Mouse (Mus musculus) urinary bladder, postnatal 0 days (tissue): ENCODE measurements around the gene Gps1. TPM values are rescaled to one million over a fixed set of nuclear protein-coding genes. Genes with fewer than 3 reads are reported as not detected.

Experiments used
- polyA plus RNA-seq: library from polyadenylated mRNA; unstranded; fragments of >200 nt; fragmentation: Nextera tagmentation; extraction: Ambion mirVana; gene quantifications from 2 replicates; pipeline ENCODE4 v1.2.1, GENCODE M21; 2015

Gps1 gene
- 118 and 123 TPM in 2 replicates for polyA plus RNA-seq

DNA sequence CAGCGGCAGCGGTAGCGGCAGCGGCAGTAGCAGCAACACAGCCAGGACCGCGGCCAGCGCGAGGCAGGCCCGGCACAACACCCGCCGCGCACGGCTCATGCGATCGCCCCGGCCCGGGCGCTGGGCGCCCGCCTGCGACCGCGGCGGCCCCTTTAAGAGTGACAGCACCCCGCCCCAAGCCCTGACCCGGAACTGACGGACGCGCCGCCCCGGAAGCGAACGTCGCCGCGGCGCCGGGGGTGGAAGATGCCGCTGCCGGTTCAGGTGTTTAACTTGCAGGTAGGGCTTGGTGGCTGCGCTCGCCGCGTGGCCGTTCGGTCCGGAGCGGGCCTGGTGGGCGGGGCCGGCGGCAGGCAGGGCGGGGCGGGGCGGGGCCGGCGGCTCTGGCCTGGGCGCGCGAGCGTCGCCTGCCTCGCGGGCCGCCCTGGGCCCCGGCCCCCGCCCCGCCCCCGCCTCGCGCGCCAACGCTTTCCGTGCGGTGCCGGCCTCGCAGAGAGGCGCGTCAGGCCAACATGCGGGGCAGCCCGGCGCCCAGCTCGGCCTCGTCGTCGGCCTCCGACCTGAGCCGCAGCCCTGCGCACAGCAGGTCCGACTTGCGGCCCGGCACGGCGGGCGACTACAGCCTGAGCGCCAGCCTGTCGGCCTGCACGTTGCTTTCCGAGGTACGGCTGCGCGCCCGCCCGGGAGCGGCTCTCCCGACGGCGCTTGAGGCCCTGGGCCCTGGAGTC, at the start of gene Gps1, which contains the start of gene Rfng:
TSS of gene Gps1 (plus strand) at position 209 of the 728 bp plus-strand sequence.
TSS of gene Rfng (minus strand) at position 144 of the 728 bp plus-strand sequence.

DNA sequence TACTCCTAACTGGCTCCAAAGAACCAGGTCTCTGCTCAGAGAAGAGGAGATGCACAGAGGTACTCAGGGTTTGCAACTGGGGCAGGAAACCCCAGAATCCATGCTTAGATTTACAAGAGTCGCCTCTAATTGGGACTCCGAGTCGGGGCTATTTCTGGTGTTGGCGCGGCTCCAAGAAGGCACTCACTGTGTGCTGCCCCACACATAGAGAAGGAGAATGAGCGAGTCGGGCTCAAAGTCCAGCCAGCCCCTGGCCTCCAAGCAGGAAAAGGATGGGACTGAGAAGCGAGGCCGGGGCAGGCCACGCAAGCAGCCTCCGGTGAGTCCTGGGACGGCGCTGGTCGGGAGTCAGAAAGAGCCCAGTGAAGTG, 21.4 kb upstream of the Gps1 start, which contains the start of gene Hmga1b:
TSS of gene Hmga1b (plus strand) at position 123 of the 370 bp plus-strand sequence.

DNA sequence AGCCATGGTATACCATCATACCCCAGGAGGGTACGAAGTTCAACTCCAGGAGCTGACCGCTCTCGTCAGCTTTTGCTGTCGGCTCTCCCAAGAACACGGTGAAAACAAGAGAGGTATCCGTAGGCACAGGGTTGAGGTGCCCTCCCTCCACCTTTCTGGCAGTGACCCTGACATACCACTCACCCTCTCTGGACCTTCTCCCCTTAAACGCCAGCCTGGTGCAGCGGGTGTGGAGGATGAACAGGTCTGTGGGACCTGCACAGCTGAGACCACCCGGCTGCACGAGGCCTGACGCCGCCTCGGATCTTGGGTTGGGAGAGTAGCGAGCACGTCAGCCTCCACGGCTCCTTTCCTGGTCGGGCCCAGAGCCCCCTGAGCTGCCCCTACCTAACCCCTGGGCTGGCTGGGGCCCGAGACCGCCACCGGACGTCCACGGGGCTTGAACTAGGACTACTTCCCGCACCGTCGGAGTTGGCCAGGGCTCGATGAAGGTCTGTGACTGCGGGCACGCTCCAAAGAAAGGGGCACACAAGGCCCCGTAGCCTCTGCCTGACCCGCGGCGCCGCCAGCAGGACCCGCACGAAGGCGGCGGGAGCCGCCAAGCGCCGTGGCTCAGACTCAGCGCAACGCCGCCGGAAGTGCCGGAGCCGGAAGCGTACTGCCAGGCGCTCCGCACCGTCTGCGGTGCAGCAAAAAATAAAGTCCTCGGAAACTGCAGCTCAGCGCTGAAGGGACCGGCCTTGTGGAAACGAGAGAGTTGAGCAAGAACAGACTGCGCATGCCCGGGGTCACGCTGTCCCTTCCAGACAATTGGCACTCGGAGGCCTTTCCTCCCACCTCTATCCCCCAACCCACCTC, 11.9 kb downstream of the Gps1 start, which contains the start of gene Dus1l:
TSS of gene Dus1l (minus strand) at position 648 of the 858 bp plus-strand sequence.

DNA sequence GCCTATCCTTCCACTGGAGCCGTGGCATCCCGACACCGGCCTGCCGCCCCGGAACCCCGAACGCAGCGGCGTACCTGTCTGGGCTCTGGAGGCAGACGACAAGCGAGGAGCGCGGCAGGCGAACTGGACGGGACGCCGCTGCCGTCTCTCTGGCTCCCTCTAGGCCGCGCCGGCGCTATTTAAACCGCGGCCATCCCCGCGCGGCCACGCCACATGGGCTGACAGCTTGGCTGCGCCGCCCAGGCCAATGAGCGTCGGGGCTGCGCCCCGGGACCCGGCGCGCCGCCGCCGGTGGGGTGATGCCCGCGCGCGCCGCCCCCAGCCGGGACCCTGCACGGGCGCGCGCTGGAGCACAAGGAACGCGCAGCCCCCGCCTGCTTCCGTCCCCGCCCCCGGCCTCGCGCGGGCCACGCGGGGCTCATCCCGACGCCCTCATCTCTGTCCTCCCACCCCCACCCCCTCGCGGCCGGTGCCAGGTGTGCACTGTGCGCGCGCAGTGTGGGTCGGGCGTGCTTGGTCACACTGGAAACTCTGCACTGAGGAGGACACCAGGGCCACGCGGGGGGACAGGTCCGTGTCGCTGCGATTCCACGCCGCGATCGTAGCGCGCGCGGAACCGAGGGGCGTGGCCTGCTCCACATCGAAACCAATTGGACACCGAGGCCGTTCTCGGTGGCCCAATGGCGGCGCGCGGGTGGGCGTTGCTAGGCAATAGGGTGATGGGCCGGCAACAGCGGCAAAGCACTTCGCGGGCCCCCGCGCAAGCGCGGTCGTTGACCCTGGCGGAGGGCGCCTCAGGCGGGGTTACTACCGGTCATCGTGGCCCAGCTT, 40.1 kb downstream of the Gps1 start, which contains the start of gene Fasn:
TSS of gene Fasn (minus strand) at position 592 of the 831 bp plus-strand sequence.

Other genes with a start within 250 kb of the Gps1 start
- 157 and 172 TPM in 2 replicates for gene Mcrip1, start 234.5 kb upstream of the Gps1 start, polyA plus RNA-seq
- not detected in 2 replicates for gene Ppp1r27, start 233.1 kb upstream of the Gps1 start, polyA plus RNA-seq
- 515 and 546 TPM in 2 replicates for gene P4hb, start 211.0 kb upstream of the Gps1 start, polyA plus RNA-seq
- gene Arhgdia, start 202.6 kb upstream of the Gps1 start, polyA plus RNA-seq: 458 and 475 TPM in 2 replicates
- 162 and 194 TPM in 2 replicates for gene Alyref, start 185.9 kb upstream of the Gps1 start, polyA plus RNA-seq
- gene Anapc11, start 185.9 kb upstream of the Gps1 start, polyA plus RNA-seq: 165 and 166 TPM in 2 replicates
- 0.43 and 1.1 TPM in 2 replicates for gene Npb, start 175.8 kb upstream of the Gps1 start, polyA plus RNA-seq
- gene Pcyt2, start 166.3 kb upstream of the Gps1 start, polyA plus RNA-seq: 72.3 and 111 TPM in 2 replicates
- 24.9 and 25.5 TPM in 2 replicates for gene Sirt7, start 159.0 kb upstream of the Gps1 start, polyA plus RNA-seq
- gene Mafg, start 150.7 kb upstream of the Gps1 start, polyA plus RNA-seq: 19.3 and 22.6 TPM in 2 replicates
- gene Pycr1, start 140.5 kb upstream of the Gps1 start, polyA plus RNA-seq: 22.5 and 33.3 TPM in 2 replicates
- 0.28 TPM in 1 of 2 replicates, not detected in the other for gene Myadml2, start 136.1 kb upstream of the Gps1 start, polyA plus RNA-seq
- 2.6 and 4.4 TPM in 2 replicates for gene Notum, start 123.1 kb upstream of the Gps1 start, polyA plus RNA-seq
- gene Aspscr1, start 111.3 kb upstream of the Gps1 start, polyA plus RNA-seq: 72.0 and 79.9 TPM in 2 replicates
- gene Cenpx, start 70.5 kb upstream of the Gps1 start, polyA plus RNA-seq: 94.9 and 105 TPM in 2 replicates
- gene Lrrc45, start 70.3 kb upstream of the Gps1 start, polyA plus RNA-seq: 21.2 and 22.0 TPM in 2 replicates
- gene Rac3, start 62.8 kb upstream of the Gps1 start, polyA plus RNA-seq: 10.7 and 14.6 TPM in 2 replicates
- 31.5 and 35.7 TPM in 2 replicates for gene Dcxr, start 57.0 kb upstream of the Gps1 start, polyA plus RNA-seq
- gene Cbr2, start 52.2 kb upstream of the Gps1 start, polyA plus RNA-seq: 81.7 and 93.4 TPM in 2 replicates
- gene Hmga1b, start 21.5 kb upstream of the Gps1 start, polyA plus RNA-seq: 1.5 and 2.2 TPM in 2 replicates
- gene Rfng, start 65 bp upstream of the Gps1 start, polyA plus RNA-seq: 19.7 and 20.3 TPM in 2 replicates
- 38.1 and 41.2 TPM in 2 replicates for gene Dus1l, start 12.1 kb downstream of the Gps1 start, polyA plus RNA-seq
- gene Fasn, start 40.3 kb downstream of the Gps1 start, polyA plus RNA-seq: 17.8 and 30.1 TPM in 2 replicates
- 1.7 and 2.3 TPM in 2 replicates for gene Ccdc57, start 148.6 kb downstream of the Gps1 start, polyA plus RNA-seq
- gene Slc16a3, start 164.2 kb downstream of the Gps1 start, polyA plus RNA-seq: 109 and 117 TPM in 2 replicates
- gene Csnk1d, start 207.1 kb downstream of the Gps1 start, polyA plus RNA-seq: 69.5 and 78.5 TPM in 2 replicates